Mouse (Mus musculus): ENCODE results near the gene Sult1a1.
"Not testable (repeated sequence)": the region's sequence is repeated elsewhere in the genome, so short reads cannot be mapped to it uniquely, and the experiment has no call there.

The Sult1a1 gene

DNA sequence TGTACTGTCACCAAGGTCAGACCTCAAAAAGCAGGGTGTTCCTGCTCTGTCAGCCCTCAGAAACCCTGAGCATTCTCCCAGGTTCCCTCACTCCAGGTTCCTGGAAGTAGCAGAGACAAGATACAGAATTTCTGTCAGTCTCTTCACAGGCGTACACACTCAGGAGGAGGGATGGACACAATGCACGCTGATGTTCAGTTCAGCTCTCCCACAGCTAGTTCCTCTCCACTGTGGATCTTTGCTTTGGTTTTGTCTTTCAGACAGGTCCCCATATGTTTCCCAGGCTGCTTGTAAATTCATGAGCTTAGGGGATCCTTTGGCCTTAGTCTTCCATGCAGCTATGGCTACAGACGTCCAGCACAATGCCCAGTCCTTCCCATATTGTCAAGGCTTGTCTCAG lies 20.7 kb upstream of the Sult1a1 start:
- CTCF ChIA-PET, result interaction anchor here (0.6 kb wide), 1 partner anchor 11 kb away, joined by 4 read pairs; the partner anchor contains the start of gene Coro1a

DNA sequence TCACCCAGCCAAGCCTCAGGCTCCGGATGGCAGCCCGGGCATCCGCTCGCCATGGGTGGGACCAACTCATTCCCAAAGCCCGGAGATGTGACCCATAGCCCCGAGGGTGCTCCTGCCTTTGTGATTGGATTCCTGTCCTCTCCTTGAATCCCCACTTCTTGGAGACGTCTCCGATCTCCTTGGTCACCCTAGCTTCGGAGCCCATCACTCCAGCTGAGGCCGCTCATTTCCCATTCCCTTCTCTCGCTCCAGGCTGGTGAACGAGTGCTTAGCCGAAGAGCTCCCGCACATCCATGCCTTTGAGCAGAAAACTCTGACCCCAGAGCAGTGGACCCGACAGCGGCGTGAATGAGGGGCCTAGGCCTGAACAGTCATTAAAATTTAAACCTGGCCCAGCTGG lies 20.1 kb upstream of the Sult1a1 start:
- CTCF ChIA-PET, result interaction anchor here (0.6 kb wide), 1 partner anchor 51 kb away, joined by 3 read pairs; no protein-coding TSS in a partner anchor

DNA sequence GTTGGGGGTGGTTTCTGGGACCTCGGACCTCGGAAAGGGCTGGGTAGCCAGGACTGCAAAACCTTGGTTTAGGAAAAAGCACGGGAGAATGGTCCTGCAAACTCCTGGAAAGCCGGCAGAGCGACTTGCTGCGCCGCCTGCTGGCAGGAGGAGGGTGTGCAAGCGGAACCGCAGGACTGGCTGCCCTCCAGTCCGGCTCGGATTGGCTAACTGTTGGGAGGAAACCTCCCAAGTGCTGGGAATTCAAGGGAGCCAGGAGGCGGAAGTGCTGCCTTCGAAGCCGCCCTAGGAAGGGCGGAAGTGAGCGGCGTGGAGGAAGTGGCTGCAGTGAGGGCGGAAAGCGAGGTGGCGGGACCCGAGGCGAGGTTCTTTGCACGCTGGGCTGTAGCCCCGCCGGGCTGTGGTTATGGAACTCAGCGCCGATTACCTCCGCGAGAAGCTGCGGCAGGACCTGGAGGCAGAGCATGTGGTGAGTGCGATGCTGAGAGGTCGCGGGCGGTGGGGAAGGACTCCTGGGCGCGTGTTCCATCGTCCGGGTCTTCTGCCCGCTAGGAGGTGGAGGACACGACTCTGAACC lies 19.5 kb upstream of the Sult1a1 start, which contains the start of gene Slx1b:
Gene Slx1b, minus strand, starts transcription at position 154 of the 577 bp plus-strand sequence.
- CTCF ChIA-PET, result interaction anchor here (0.6 kb wide), 1 partner anchor 51 kb away, joined by 3 read pairs; no protein-coding TSS in a partner anchor

- CTCF ChIA-PET, result interaction anchor here (0.5 kb wide), 1 partner anchor 136 kb away, joined by 3 read pairs; no protein-coding TSS in a partner anchor
These were observed 19.0 kb upstream of the Sult1a1 start, which contains the start of gene Bola2 for GRCm38 (mm10) chr7:126695210-126695611. Gene Bola2 (plus strand): TSS chr7:126695401.

- CTCF ChIA-PET, result interaction anchor here (0.5 kb wide), 1 partner anchor 136 kb away, joined by 3 read pairs; no protein-coding TSS in a partner anchor
These were observed 18.3 kb upstream of the Sult1a1 start for GRCm38 (mm10) chr7:126694441-126695051.

GRCm38 (mm10) chr7:126693781-126694180 lies 17.5 kb upstream of the Sult1a1 start:
- CTCF ChIA-PET, result interaction anchor here (0.6 kb wide), 1 partner anchor 905 kb away, joined by 14 read pairs; no protein-coding TSS in a partner anchor

GRCm38 (mm10) chr7:126693256-126693655 lies 17.0 kb upstream of the Sult1a1 start:
- CTCF ChIA-PET, result interaction anchor here (0.6 to 0.7 kb wide), 3 partner anchors 104 to 905 kb away, joined by 6 to 14 read pairs (median 9); no protein-coding TSS in a partner anchor

GRCm38 (mm10) chr7:126692426-126692825 lies 16.2 kb upstream of the Sult1a1 start:
- CTCF ChIA-PET, result interaction anchor here (1.3 kb wide), 1 partner anchor 13 kb away, joined by 3 read pairs; no protein-coding TSS in a partner anchor

- CTCF ChIA-PET, result interaction anchor here (0.7 to 1.3 kb wide), 2 partner anchors 14 to 113 kb away, joined by 3 read pairs; no protein-coding TSS in a partner anchor
These were observed 15.4 kb upstream of the Sult1a1 start for GRCm38 (mm10) chr7:126691676-126692075.

- CTCF ChIA-PET, result no interaction called here
These were observed 14.5 kb upstream of the Sult1a1 start for GRCm38 (mm10) chr7:126690737-126691136.

- CTCF ChIA-PET, result no interaction called here
These were observed 12.8 kb upstream of the Sult1a1 start for GRCm38 (mm10) chr7:126689021-126689420.

DNA sequence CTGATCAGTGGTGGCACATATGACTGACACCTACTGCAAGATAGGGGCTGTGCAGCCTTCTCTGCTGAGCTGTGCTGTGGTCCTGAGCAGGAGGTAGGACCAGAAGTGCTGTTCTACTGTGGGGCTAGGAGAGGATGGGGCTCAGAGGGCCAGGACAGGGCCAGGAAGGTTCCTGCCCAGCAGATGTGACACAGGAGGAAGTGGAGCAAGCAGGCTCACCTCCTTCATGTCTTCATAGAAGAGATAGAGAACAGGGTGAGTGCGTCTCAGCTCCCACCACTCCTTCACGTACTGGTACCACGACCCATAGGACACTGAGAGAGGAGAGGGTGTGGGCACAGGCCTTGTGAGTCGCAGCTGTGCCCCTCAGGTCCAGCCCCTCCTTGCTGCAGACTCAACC lies 11.9 kb upstream of the Sult1a1 start:
- CTCF ChIA-PET, result not testable (repeated sequence)

DNA sequence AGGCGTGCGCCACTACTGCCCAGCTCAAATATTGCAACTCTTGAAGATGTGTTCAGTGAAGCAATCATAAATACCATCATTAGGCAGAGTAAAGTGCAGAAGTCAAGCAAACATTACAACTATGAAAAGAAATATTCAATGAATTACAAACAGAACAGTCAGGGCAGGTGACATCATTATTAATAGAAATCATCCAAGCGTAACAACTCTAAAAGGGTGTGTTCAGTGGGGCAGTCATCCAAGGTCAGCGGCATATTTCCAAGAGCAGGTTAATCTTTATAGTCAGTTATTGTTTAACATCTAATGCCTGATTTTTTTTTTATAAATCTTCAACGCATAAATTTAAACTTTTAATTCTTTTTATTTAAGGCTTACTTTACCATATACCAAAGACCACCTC lies 5.0 kb upstream of the Sult1a1 start:
- CTCF ChIA-PET, result interaction anchor here (0.5 kb wide), 1 partner anchor 105 kb away, joined by 9 read pairs; no protein-coding TSS in a partner anchor

DNA sequence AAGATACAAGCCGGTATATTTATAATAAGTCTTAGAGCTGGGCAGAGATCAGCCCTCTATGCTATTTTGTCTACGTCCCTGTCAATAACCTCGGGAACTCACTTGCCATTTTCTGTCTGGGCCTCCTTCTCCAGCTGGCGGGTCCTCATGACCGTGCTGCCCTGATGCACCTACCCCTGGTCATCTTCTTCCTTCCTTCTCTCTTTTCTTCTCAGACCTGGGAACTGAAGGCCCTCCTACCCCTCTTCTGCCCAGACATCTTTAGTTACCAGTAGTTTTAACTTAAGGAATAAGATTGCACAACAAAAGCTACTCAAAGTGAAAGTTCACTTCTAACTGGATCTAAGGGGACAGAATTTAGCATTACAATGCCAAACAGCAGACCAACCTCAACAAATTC lies 3.5 kb upstream of the Sult1a1 start:
- CTCF ChIA-PET, result no interaction called here

DNA sequence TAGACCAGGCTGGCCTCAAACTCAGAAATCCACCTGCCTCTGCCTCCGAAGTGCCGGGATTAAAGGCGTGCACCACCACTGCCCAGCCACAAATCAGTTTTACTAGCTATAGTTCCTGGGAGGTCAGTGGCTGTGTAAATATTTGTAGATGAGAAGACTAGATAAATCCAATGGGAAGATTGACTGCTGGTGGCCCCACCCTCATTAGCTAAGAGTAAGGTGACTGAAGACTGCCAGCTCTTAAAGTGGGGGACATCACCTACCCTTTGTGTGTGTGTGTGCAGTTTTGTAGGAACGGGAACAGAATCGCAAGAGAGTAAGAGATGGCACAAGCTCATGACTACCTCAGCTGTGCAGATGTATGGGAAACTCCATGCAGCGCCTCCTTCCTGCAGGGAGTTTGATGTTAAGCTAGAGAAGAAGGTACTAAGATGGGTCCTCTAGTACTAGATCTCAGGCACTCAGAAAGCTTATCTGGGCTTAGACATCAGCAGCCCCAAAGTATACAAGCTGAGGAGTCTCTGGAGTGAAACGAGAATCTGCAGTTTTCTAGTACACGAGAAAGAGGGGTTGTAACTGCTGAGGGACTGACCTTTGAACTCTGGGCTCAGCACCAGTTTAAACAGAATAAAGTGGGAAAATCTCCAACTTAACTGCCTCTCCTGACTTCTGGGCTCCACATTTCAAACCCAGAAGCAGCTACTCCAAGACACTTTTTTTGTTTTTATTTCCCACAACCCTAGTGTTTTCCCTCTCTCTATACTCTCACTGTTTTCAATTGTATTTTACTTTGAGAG lies 2.5 kb upstream of the Sult1a1 start:
- CTCF ChIA-PET, result no interaction called here

DNA sequence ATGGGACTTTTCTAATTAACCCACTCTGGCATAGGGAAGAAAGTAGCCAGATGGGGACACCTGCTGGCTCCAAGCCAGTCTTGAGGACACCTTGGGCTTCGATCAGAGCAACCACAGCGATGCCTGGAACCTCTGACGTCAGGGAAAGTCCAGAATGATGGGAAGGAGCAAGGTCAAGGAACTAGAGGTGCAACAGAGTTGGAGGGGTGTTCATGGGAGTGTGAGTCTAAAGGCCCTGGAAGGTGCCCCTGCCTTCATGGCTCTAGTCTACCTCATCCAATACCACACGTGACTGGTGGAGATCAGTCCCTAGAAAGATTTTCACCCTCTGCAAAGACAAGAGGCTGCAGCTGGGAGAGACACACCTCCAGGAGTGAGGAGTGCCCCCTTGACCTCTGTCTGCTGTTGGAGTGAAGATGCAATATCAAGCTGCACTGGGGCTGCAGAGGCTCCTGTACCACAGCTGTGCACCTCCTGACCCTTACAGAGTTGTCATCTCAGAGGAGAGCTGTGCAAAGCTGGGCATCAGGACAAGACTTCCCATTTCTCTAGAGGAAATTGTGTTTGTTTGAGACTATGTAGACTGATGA lies 494 bp upstream of the Sult1a1 start:
- CTCF ChIA-PET, result no interaction called here

DNA sequence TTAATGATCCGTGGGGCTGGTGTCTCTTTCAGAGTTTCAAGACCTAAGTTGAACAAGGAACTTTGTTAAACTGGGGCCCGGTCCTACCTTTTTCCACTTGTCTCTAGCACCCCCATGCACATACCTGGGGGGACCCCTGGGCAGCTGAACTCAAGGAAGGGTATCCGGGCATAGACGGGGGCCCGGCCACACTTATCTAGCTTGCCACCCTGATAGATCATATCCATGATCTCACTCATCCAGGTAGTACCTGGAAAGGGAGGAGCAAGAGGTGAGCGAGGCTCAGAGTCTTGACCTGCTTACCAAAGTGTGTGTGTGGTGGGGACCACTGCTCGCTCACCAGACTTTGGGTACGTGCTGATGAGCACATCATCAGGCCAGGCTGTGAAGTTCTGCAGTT lies 1.1 kb downstream of the Sult1a1 start:
- CTCF ChIA-PET, result no interaction called here

- CTCF ChIA-PET, result no interaction called here
These were observed 4.1 kb downstream of the Sult1a1 start for GRCm38 (mm10) chr7:126672111-126672510.

DNA sequence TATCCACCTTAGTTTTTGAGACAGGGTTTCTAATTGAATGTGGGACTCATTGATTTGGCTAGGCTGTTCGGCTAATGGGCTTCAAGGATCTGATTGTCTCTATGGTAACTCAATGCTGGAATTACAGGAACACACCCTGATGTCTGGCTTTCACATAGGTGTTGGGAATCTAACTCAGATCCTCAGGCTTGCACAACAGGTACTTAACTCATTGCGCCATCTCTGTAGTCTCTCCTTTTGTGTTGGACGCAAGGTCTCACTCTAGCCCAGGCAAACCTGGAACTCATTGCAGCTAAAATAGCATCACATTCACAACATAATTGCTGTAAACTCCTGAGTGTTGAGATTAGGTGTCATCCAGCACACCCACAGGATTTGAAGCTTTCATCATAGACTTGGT lies 6.1 kb downstream of the Sult1a1 start:
- CTCF ChIA-PET, result interaction anchor here (0.5 kb wide), 1 partner anchor 92 kb away, joined by 3 read pairs; no protein-coding TSS in a partner anchor

GRCm38 (mm10) chr7:126668452-126668851 lies 7.8 kb downstream of the Sult1a1 start:
- CTCF ChIA-PET, result interaction anchor here (0.7 kb wide), 2 partner anchors 193 to 211 kb away, joined by 4 to 7 read pairs; partner anchors contain the start of genes Hirip3 and Ino80e

GRCm38 (mm10) chr7:126667495-126668090 lies 8.6 kb downstream of the Sult1a1 start:
- CTCF ChIA-PET, result interaction anchor here (0.7 kb wide), 1 partner anchor 33 kb away, joined by 3 read pairs; no protein-coding TSS in a partner anchor
